Comparison of ENCODE assay signal across 8 mouse cellular contexts in the genomic region with DNA sequence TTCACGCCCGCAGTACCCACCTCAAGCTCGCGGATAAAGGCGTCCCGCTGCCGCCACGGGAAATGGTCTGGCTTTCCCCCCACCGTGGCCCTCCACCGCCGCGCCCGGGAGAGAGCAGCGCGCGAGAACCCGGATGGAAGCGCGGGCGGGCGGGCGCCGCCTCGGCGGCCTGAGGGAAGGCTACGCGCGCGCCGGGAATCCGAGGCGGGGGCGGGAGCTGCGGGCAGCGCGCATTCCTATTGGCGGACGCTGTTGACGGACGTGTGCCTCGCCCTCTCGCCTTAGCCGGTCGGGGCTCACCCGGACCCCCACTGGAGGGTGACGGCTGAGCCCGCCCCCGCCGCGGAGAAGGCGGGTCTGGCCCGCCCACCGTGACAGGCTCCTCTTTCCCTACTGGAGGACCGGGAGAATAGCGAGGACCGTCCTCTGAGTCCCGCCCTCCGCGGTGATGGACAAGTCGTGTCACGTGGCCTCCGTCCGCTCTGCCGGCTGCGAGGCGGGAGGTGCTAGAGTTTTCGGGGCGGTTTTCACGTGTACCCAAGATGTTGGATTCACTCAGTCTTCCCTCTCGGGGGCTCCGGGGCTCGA. TPM values are rescaled to one million over a fixed set of nuclear protein-coding genes. Genes with fewer than 3 reads are reported as not detected.
DNase-seq lines count a peak whose midpoint lies in the region; ATAC-seq and TF ChIP-seq lines count a peak whose summit lies in the region.

No protein-coding gene starts in this region.

- peak overlapping the region; percentile 76 for H3K4me3 ChIP-seq in heart, embryonic 12.5 days
- peak overlapping the region; percentile 97 for H3K4me3 ChIP-seq in kidney, postnatal 0 days (replicated peaks; ENCODE audit: low read depth, low read length)
- H3K4me3 ChIP-seq in liver, embryonic 11.5 days (ENCODE audit: low read depth, low read length): peak overlapping the region; percentile 97
- H3K4me3 ChIP-seq in stomach, embryonic 14.5 days (ENCODE audit: low read depth, low read length): peak overlapping the region; percentile 92

- under 1% methylated on average over 72 of the region's 72 CpGs for WGBS in heart, embryonic 12.5 days
- WGBS in kidney, postnatal 0 days: 0% methylated on average over 61 of the region's 72 CpGs
- under 1% methylated on average over 70 of the region's 72 CpGs for WGBS in liver, embryonic 11.5 days
- WGBS in stomach, embryonic 14.5 days: under 1% methylated on average over 70 of the region's 72 CpGs

- H3K4me1 ChIP-seq in heart, embryonic 12.5 days (replicated peaks): peaks cover 20% of the 10 kb centered on the region
- H3K4me1 ChIP-seq in kidney, postnatal 0 days (replicated peaks; ENCODE audit: insufficient read depth, low read length): peaks cover 7% of the 10 kb centered on the region; the same call in 1 of the 2 replicates
- H3K4me1 ChIP-seq in liver, embryonic 11.5 days (replicated peaks; ENCODE audit: control insufficient read depth, insufficient read depth, low read length): peaks cover 21% of the 10 kb centered on the region
- H3K4me1 ChIP-seq in stomach, embryonic 14.5 days (ENCODE audit: control insufficient read depth, insufficient read depth, low read length): peaks cover 15% of the 10 kb centered on the region; the same call in 1 of the 2 replicates

- peak; percentile 95 for ATAC-seq in erythroid progenitor cell, adult 5-6 weeks (replicated peaks; ENCODE audit: low FRiP score, poor library complexity, severe bottlenecking)
- peak; percentile 98 for ATAC-seq in heart, embryonic 12.5 days (ENCODE audit: insufficient number of reproducible peaks, low FRiP score)
- ATAC-seq in kidney, postnatal 0 days (replicated peaks; ENCODE audit: low FRiP score, low read depth): peak; percentile 97
- peak; percentile 96 for ATAC-seq in liver, embryonic 11.5 days (replicated peaks; ENCODE audit: low FRiP score)
- ATAC-seq in stomach, embryonic 14.5 days (ENCODE audit: insufficient number of reproducible peaks, insufficient read depth, low FRiP score, low read depth): peak; percentile 99

- H3K9me3 ChIP-seq in heart, embryonic 12.5 days (replicated peaks): no peaks in the 10 kb centered on the region
- no peaks in the 10 kb centered on the region for H3K9me3 ChIP-seq in kidney, postnatal 0 days (replicated peaks; ENCODE audit: low read length)
- H3K9me3 ChIP-seq in liver, embryonic 11.5 days (ENCODE audit: control insufficient read depth, low read length): no peaks in the 10 kb centered on the region
- no peaks in the 10 kb centered on the region for H3K9me3 ChIP-seq in stomach, embryonic 14.5 days (ENCODE audit: control insufficient read depth, low read depth, low read length)

- H3K27ac ChIP-seq in heart, embryonic 12.5 days (ENCODE audit: poor library complexity, severe bottlenecking): peak overlapping the region; percentile 97
- H3K27ac ChIP-seq in kidney, postnatal 0 days: peak overlapping the region; percentile 99
- peak overlapping the region; percentile 99 for H3K27ac ChIP-seq in liver, embryonic 11.5 days (ENCODE audit: low read depth, low read length)
- peak overlapping the region; percentile 100 for H3K27ac ChIP-seq in stomach, embryonic 14.5 days (ENCODE audit: low read length)

- H3K9ac ChIP-seq in heart, embryonic 12.5 days: peak overlapping the region; percentile 95
- peak overlapping the region; percentile 99 for H3K9ac ChIP-seq in kidney, postnatal 0 days (ENCODE audit: low read depth, low read length)
- peak overlapping the region; percentile 100 for H3K9ac ChIP-seq in liver, embryonic 11.5 days (ENCODE audit: low read depth, low read length)
- peak overlapping the region; percentile 98 for H3K9ac ChIP-seq in stomach, embryonic 14.5 days (replicated peaks; ENCODE audit: low read depth, low read length)

- H3K36me3 ChIP-seq in heart, embryonic 12.5 days: no peaks in the 10 kb centered on the region
- no peaks in the 10 kb centered on the region for H3K36me3 ChIP-seq in kidney, postnatal 0 days (ENCODE audit: insufficient read depth, low read length)
- no peaks in the 10 kb centered on the region for H3K36me3 ChIP-seq in liver, embryonic 11.5 days (ENCODE audit: control insufficient read depth, insufficient read depth, low read length)
- H3K36me3 ChIP-seq in stomach, embryonic 14.5 days (ENCODE audit: control insufficient read depth, insufficient read depth, low read length): no peaks in the 10 kb centered on the region

- DNase-seq in CD4-positive helper T cell, adult 2 months (ENCODE audit: low read depth, low spot score): peak; percentile 99
- DNase-seq in brain, embryonic 18.5 days (ENCODE audit: low read depth, low spot score): peak; percentile 97
- peak; percentile 98 for DNase-seq in kidney, postnatal 0 days (ENCODE audit: low spot score)
- peak; percentile 99 for DNase-seq in liver, embryonic 11.5 days (ENCODE audit: low spot score)
- peak; percentile 98 for DNase-seq in naive thymus-derived CD4-positive, alpha-beta T cell, adult 2 months (ENCODE audit: low read depth)

- 0 out of 2 replicates have a peak, but pooled peaks have one; percentile 19 for TF ChIP-seq CTCF in kidney, postnatal 0 days (IDR thresholded peaks at IDR 0.05; ENCODE audit: low read depth)

- H3K4me2 ChIP-seq in heart, embryonic 12.5 days: peak overlapping the region; percentile 67
- H3K4me2 ChIP-seq in kidney, postnatal 0 days (ENCODE audit: low read length): peak overlapping the region; percentile 56
- peak overlapping the region; percentile 58 for H3K4me2 ChIP-seq in liver, embryonic 11.5 days
- H3K4me2 ChIP-seq in stomach, embryonic 14.5 days (replicated peaks; ENCODE audit: low read depth, low read length): peak overlapping the region; percentile 44

- H3K27me3 ChIP-seq in heart, embryonic 12.5 days (replicated peaks): no peaks in the 10 kb centered on the region
- no peaks in the 10 kb centered on the region for H3K27me3 ChIP-seq in kidney, postnatal 0 days (ENCODE audit: insufficient read depth, low read length)
- H3K27me3 ChIP-seq in liver, embryonic 11.5 days (replicated peaks; ENCODE audit: control insufficient read depth, insufficient read depth, low read length): no peaks in the 10 kb centered on the region
- no peaks in the 10 kb centered on the region for H3K27me3 ChIP-seq in stomach, embryonic 14.5 days (ENCODE audit: control insufficient read depth, insufficient read depth, low read length)

RNA-seq across cellular contexts. Expression of a gene that starts 33.1 kb away (rescaled TPM):
- not detected in 2 replicates for total RNA-seq in erythroid progenitor cell, adult 5-6 weeks (2015; ENCODE audit: low replicate concordance)
- total RNA-seq in erythroid progenitor cell, adult 5-6 weeks (2017; ENCODE audit: low replicate concordance): not detected in 2 replicates
- 0.75 and 0.76 TPM in 2 replicates for polyA plus RNA-seq in heart, embryonic 12.5 days (2016; fragmentation: Nextera tagmentation; extraction: Ambion mirVana)
- polyA plus RNA-seq in kidney, postnatal 0 days (2015; fragmentation: Nextera tagmentation; extraction: Ambion mirVana): 0.64 and 1.1 TPM in 2 replicates
- 1.2 and 1.5 TPM in 2 replicates for polyA plus RNA-seq in liver, embryonic 11.5 days (2014; fragmentation: Nextera tagmentation; extraction: Ambion mirVana)
- 1.0 and 1.6 TPM in 2 replicates for polyA plus RNA-seq in stomach, embryonic 14.5 days (2014; fragmentation: Nextera tagmentation; extraction: Ambion mirVana)

RNA-seq across cellular contexts. Expression of a gene that starts 33.2 kb away (rescaled TPM):
- total RNA-seq in erythroid progenitor cell, adult 5-6 weeks (2015; ENCODE audit: low replicate concordance): 1.1 and 1.7 TPM in 2 replicates
- 1.3 and 2.2 TPM in 2 replicates for total RNA-seq in erythroid progenitor cell, adult 5-6 weeks (2017; ENCODE audit: low replicate concordance)
- 3.8 and 4.1 TPM in 2 replicates for polyA plus RNA-seq in heart, embryonic 12.5 days (2016; fragmentation: Nextera tagmentation; extraction: Ambion mirVana)
- polyA plus RNA-seq in kidney, postnatal 0 days (2015; fragmentation: Nextera tagmentation; extraction: Ambion mirVana): 2.2 TPM in 2 replicates
- 2.9 and 3.4 TPM in 2 replicates for polyA plus RNA-seq in liver, embryonic 11.5 days (2014; fragmentation: Nextera tagmentation; extraction: Ambion mirVana)
- polyA plus RNA-seq in stomach, embryonic 14.5 days (2014; fragmentation: Nextera tagmentation; extraction: Ambion mirVana): 5.0 and 6.7 TPM in 2 replicates

Comparison
In these comparisons a context has a peak if more than half of its experiments do, and no peak if none do; other contexts are left out.
1. Peak in every context shown above with its lines: DNase-seq, ATAC-seq, H3K4me3 ChIP-seq and H3K27ac ChIP-seq.